Mouse (Mus musculus) c-Kit-positive CD71-negative TER-119-negative erythroid progenitor cells, embryonic 14.5 days (primary cell): ENCODE results near the gene Atp13a1.

Experiments
- DNase-seq: peaks from one replicate; pipeline ENCODE4 v3.0.0-alpha.2; 2013; ENCODE audit warnings: low read depth

The Atp13a1 gene

DNA sequence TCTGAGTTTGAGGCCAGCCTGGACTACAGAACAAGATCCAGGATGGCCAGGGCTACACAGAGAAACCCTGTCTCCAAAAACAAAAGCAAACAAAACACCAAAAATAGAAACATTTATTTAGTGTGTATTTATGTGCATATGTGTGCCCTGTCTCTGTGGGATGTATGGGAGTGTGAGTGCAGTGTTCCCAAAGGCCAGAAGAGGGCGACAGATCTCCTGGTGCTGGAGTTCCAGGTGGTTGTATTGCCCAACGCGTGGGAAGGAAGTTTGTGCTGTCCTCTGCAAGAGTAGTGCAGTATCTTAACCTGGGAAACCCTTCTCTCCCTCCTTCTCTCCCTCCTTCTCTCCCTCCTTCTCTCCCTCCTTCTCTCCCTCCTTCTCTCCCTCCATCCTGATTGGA lies 58.9 kb downstream of the Atp13a1 start:
- no peak for DNase-seq

DNA sequence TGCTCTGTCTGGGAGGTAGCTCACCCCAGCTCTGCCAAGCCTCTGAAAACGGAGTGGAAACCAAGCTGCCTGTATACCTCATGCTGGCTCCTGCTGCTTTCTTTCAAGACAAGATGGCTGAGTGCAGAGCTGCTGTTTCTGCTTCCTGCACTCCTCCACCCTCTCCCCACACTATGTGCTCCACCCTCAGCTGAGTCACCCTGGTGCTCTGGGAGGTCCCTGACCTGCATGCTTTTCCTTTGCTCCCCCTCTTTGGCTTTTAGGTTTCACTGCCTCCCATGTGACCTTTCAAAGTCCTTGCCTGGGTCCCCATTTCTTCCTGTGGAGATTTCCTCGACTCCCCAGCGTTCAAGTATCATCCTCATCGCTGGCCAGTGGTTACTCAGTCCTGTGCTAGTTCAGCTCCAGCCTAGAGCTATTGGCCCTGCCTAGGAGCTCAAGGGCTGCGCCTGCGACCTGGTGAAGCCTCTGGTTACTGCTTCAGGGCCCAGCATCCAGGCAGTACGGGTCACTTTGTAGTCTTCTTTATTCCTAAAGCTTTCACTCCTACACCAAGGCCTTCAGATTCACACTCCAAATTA lies 60.1 kb downstream of the Atp13a1 start:
- no peak for DNase-seq

DNA sequence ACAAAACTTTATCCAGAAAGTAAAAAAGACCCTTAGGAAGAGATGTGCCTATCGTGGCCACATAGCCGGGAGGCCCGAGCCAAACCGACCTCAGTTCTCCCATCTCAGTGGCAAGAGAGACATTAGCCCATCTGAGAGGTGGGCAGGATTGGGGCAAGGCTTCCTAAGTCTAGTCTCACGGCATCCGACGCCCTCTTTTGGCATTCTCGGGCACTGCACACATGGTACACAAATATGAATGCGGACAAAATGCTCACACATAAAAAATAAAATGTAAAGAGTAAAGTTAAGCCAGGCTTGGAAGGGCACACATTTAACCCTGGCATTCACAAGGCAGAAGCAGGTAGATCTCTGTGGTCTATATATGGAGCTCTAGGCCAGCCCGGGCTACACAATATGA lies 62.9 kb downstream of the Atp13a1 start:
- no peak for DNase-seq
